Mouse (Mus musculus) midbrain, embryonic 15.5 days (tissue): Measurements from ENCODE around the gene Gpm6a. TPM values are rescaled to one million over a fixed set of nuclear protein-coding genes. Genes with fewer than 3 reads are reported as not detected.

Experiments used
- ATAC-seq: fragments of 200-750 bp; cut with Nextera tagmentation; replicated peaks from 2 replicates; pipeline ENCODE4 v1.8.0; 2017; ENCODE audit warnings: moderate TSS enrichment
- H3K27ac ChIP-seq: fragments of 300-500 bp; sonication (generic); 2 replicates; pipeline ENCODE4 v1.5.1; 2015; ENCODE audit warnings: mild to moderate bottlenecking, inconsistent platforms
- H3K27me3 ChIP-seq: fragments of 300-500 bp; sonication (generic); replicated peaks from 2 replicates; pipeline ENCODE4 v1.6.1; 2015; ENCODE audit warnings: inconsistent platforms
- H3K36me3 ChIP-seq: fragments of 300-500 bp; sonication (generic); replicated peaks from 2 replicates; pipeline ENCODE4 v1.6.1; 2015; ENCODE audit warnings: inconsistent platforms
- H3K4me1 ChIP-seq: fragments of 300-500 bp; sonication (generic); 2 replicates; pipeline ENCODE4 v1.6.1; 2015; ENCODE audit warnings: inconsistent platforms
- H3K4me2 ChIP-seq: fragments of 300-500 bp; sonication (generic); 2 replicates; pipeline ENCODE4 v1.6.1; 2015; ENCODE audit warnings: inconsistent platforms, mild to moderate bottlenecking, moderate library complexity
- H3K4me3 ChIP-seq: fragments of 300-500 bp; sonication (generic); 2 replicates; pipeline ENCODE4 v1.5.1; 2015; ENCODE audit warnings: mild to moderate bottlenecking, inconsistent platforms
- H3K9ac ChIP-seq: fragments of 300-500 bp; sonication (generic); 2 replicates; pipeline ENCODE4 v1.6.1; 2015; ENCODE audit warnings: mild to moderate bottlenecking, inconsistent platforms
- H3K9me3 ChIP-seq: fragments of 300-500 bp; sonication (generic); 2 replicates; pipeline ENCODE4 v1.6.1; 2016; ENCODE audit warnings: inconsistent platforms
- WGBS: fragments of 180-500 bp; shearing (Covaris S2); methylation state at CpG from one replicate; pipeline ENCODE4 v1.1.7; 2015; ENCODE audit warnings: mixed read lengths; 5-methylcytosine and 5-hydroxymethylcytosine counted together
- polyA plus RNA-seq: library from polyadenylated mRNA; unstranded; fragments of >200 nt; fragmentation: Nextera tagmentation; extraction: Ambion mirVana; gene quantifications from 2 replicates; pipeline ENCODE4 v1.2.1, GENCODE M21; 2015

The Gpm6a gene
- polyA plus RNA-seq: 524 and 566 TPM in 2 replicates

- no peaks in the 10 kb centered on the region for H3K27me3 ChIP-seq
- peak; percentile 93 for ATAC-seq
- peaks cover 14% of the 10 kb centered on the region for H3K4me1 ChIP-seq
- H3K36me3 ChIP-seq: no peaks in the 10 kb centered on the region
- H3K4me2 ChIP-seq: peak within 1 kb of the TSS; percentile 56
- 3% methylated on average over 13 of the region's 13 CpGs for WGBS
- peak within 1 kb of the TSS; percentile 86 for H3K9ac ChIP-seq
- no peaks in the 10 kb centered on the region for H3K9me3 ChIP-seq
- H3K27ac ChIP-seq: peak within 1 kb of the TSS; percentile 98
- peak within 1 kb of the TSS; percentile 72 for H3K4me3 ChIP-seq
These were observed at the start of gene Gpm6a for GRCm38 (mm10) chr8:54954741-54955455. Gene Gpm6a, plus strand, starts transcription at chr8:54954843.

DNA sequence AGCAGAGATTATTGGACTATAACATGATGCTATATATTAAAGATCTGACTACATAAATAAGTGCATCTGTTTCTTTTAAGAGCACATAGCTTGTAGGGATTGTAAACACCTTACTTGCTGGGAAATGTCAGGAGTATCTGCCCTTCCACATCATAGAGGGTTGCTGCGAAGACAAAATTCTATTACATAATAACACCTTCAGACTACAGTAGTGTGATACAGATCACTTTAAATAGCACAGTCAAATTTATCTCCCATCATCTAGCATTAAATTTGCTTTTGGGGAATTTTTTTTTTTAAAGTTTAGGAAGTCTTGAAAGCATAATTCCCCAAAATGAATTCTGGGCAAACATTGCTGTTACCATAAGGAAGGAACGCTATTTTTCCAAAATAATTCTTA is 41.8 kb upstream of the Gpm6a start:
- 95% methylated on average over 2 of the region's 2 CpGs for WGBS
- Histone ChIP-seq H3K27me3 (no peaks in the 10 kb centered on the region), H3K4me1 (no peaks in the 10 kb centered on the region), H3K4me3 (no peak overlapping the region), H3K36me3 (no peaks in the 10 kb centered on the region), H3K4me2 (no peak overlapping the region), H3K9me3 (no peaks in the 10 kb centered on the region), H3K27ac (no peak overlapping the region), H3K9ac (no peak overlapping the region)
- ATAC-seq: no peak

- ATAC-seq: no peak
- WGBS: 67% methylated on average over 8 of the region's 9 CpGs
These were observed 36.9 kb upstream of the Gpm6a start for GRCm38 (mm10) chr8:54917710-54918109.

GRCm38 (mm10) chr8:54922160-54922855 is 32.3 kb upstream of the Gpm6a start:
- H3K9ac ChIP-seq: no peak overlapping the region
- H3K36me3 ChIP-seq: no peaks in the 10 kb centered on the region
- peak overlapping the region; percentile 31 for H3K27ac ChIP-seq
- no peaks in the 10 kb centered on the region for H3K27me3 ChIP-seq
- H3K9me3 ChIP-seq: no peaks in the 10 kb centered on the region
- 18% methylated on average over 2 of the region's 2 CpGs for WGBS
- H3K4me1 ChIP-seq: peaks cover 7% of the 10 kb centered on the region; the same call in 1 of the 2 replicates
- H3K4me3 ChIP-seq: no peak overlapping the region
- peak; percentile 54; the same call in 1 of the 2 replicates for ATAC-seq
- H3K4me2 ChIP-seq: no peak overlapping the region

More at GRCm38 (mm10) chr8:54917710-54918109, 36.9 kb upstream of the Gpm6a start:
- H3K9me3 ChIP-seq: no peaks in the 10 kb centered on the region
- no peaks in the 10 kb centered on the region for H3K27me3 ChIP-seq
- H3K36me3 ChIP-seq: no peaks in the 10 kb centered on the region
- no peak overlapping the region for H3K4me3 ChIP-seq
- no peak overlapping the region for H3K4me2 ChIP-seq
- no peak overlapping the region for H3K9ac ChIP-seq
- no peak overlapping the region for H3K27ac ChIP-seq
- H3K4me1 ChIP-seq: peaks cover 7% of the 10 kb centered on the region; the same call in 1 of the 2 replicates

DNA sequence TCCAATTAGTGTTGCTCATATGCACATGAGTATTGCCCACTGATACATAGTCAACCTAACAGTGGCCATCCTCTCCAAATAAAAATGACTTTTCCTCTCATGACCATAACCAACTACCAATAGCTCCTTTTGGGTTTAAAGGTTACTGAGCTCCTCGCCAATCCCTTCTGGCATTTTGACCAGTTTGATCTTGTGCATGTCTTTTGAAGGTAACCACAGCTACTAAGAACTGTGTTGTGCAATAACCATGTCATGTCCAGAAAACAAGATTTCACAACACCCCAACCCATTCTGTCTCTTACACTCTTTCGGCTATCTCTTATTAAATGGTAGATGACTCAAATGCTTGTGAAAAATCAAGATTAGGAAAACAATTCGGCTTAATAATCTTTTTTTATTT is 29.7 kb upstream of the Gpm6a start:
- ATAC-seq: no peak
- H3K4me1 ChIP-seq: peaks cover 7% of the 10 kb centered on the region; the same call in 1 of the 2 replicates
- no peak overlapping the region for H3K9ac ChIP-seq
- no peak overlapping the region for H3K4me3 ChIP-seq
- H3K4me2 ChIP-seq: no peak overlapping the region
- H3K9me3 ChIP-seq: no peaks in the 10 kb centered on the region
- H3K27me3 ChIP-seq: no peaks in the 10 kb centered on the region
- no peaks in the 10 kb centered on the region for H3K36me3 ChIP-seq
- no peak overlapping the region for H3K27ac ChIP-seq
- WGBS: 87% methylated on average over 3 of the region's 3 CpGs

- H3K27me3 ChIP-seq: no peaks in the 10 kb centered on the region
- no peak overlapping the region for H3K9ac ChIP-seq
- no peak for ATAC-seq
- no peak overlapping the region for H3K4me3 ChIP-seq
- H3K9me3 ChIP-seq: no peaks in the 10 kb centered on the region
- no peak overlapping the region for H3K27ac ChIP-seq
- H3K36me3 ChIP-seq: no peaks in the 10 kb centered on the region
- H3K4me2 ChIP-seq: no peak overlapping the region
- WGBS: 70% methylated on average over 2 of the region's 2 CpGs
- no peaks in the 10 kb centered on the region for H3K4me1 ChIP-seq
These were observed 22.3 kb upstream of the Gpm6a start for GRCm38 (mm10) chr8:54932306-54932705.

- ATAC-seq: no peak
- Histone ChIP-seq H3K27ac (peak overlapping the region; percentile 98), H3K4me3 (peak overlapping the region; percentile 72), H3K4me2 (peak overlapping the region; percentile 56), H3K9me3 (no peaks in the 10 kb centered on the region), H3K4me1 (0 out of 2 replicates have a peak, but pooled peaks cover 3% of the 10 kb centered on the region), H3K9ac (peak overlapping the region; percentile 25; the same call in 1 of the 2 replicates), H3K27me3 (no peaks in the 10 kb centered on the region), H3K36me3 (no peaks in the 10 kb centered on the region)
- 41% methylated on average over 2 of the region's 2 CpGs for WGBS
These were observed 1.3 kb upstream of the Gpm6a start for GRCm38 (mm10) chr8:54953351-54953750.

DNA sequence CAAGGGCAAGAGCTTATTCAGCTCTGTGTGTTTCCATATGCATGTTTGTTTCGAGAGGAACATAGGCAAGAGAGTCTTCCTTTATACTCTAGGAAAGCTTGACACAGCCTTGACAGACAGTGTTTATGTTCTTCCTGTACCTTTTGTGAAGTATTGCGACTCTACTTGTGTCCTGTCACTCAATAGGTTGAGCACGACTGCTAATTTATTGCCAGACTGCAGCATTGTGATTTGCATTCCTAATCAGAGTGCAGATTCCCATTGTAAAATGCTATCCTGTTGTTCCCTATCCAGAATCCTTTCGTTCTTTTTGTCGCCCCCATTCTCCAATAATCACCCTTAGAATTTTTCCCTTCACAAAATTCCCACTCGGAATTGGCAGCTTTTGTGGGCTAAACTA is 613 bp upstream of the Gpm6a start:
- Histone ChIP-seq H3K9me3 (no peaks in the 10 kb centered on the region), H3K9ac (peak overlapping the region; percentile 86), H3K4me1 (peaks cover 7% of the 10 kb centered on the region), H3K27me3 (no peaks in the 10 kb centered on the region), H3K36me3 (no peaks in the 10 kb centered on the region), H3K4me2 (peak overlapping the region; percentile 56), H3K27ac (peak overlapping the region; percentile 98), H3K4me3 (peak overlapping the region; percentile 72)
- WGBS: 14% methylated on average over 6 of the region's 6 CpGs
- ATAC-seq: peak; percentile 57

GRCm38 (mm10) chr8:54955456-54955800 is 785 bp downstream of the Gpm6a start:
- 27% methylated on average over 3 of the region's 3 CpGs for WGBS
- H3K9ac ChIP-seq: peak overlapping the region; percentile 86

DNA sequence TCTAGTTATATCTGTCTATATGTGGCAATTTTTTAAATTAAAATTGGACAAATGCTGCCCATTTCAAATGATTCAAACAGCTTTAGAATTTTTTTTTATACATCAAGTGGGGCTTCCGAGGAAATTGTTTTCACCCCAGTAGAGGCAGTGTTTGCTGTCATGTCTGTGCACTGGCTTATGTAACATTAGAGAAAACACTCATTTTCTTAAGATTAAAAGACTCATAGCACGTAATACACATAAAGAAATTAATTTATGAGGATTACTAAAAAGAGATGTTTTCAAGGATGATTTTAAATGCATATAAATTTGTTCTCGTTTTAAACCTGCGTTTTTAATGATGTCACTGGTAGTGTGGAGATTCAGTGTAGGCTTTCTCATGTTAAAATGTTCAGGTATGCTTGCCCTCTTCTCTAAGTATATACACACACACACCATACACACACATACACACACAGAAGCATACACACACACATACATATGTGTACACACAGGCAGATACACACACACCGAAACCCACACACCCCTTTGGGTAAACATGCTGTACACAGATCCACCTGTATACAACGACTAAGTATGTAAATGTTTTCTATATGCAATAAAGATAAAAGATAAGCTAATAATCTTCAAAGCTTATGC is 1.4 kb downstream of the Gpm6a start:
- 42% methylated on average over 6 of the region's 6 CpGs for WGBS
- Histone ChIP-seq H3K4me1 (peaks cover 16% of the 10 kb centered on the region), H3K36me3 (no peaks in the 10 kb centered on the region), H3K4me2 (peak overlapping the region; percentile 39), H3K27ac (peak overlapping the region; percentile 78), H3K27me3 (no peaks in the 10 kb centered on the region), H3K9ac (peak overlapping the region; percentile 61), H3K9me3 (no peaks in the 10 kb centered on the region), H3K4me3 (peak overlapping the region; percentile 72)
- ATAC-seq: peak; percentile 51

More at GRCm38 (mm10) chr8:54955456-54955800, 785 bp downstream of the Gpm6a start:
- H3K27ac ChIP-seq: peak overlapping the region; percentile 98
- H3K4me1 ChIP-seq: peaks cover 16% of the 10 kb centered on the region
- ATAC-seq: no peak
- H3K9me3 ChIP-seq: no peaks in the 10 kb centered on the region
- peak overlapping the region; percentile 56 for H3K4me2 ChIP-seq
- H3K4me3 ChIP-seq: peak overlapping the region; percentile 72
- H3K27me3 ChIP-seq: no peaks in the 10 kb centered on the region
- no peaks in the 10 kb centered on the region for H3K36me3 ChIP-seq

- peak overlapping the region; percentile 46 for H3K4me3 ChIP-seq
- H3K9me3 ChIP-seq: no peaks in the 10 kb centered on the region
- 0 out of 2 replicates have a peak, but pooled peaks have one; percentile 12 for ATAC-seq
- peak overlapping the region; percentile 63; the same call in 1 of the 2 replicates for H3K27ac ChIP-seq
- H3K4me1 ChIP-seq: peaks cover 16% of the 10 kb centered on the region
- whole genome bisulfite sequencing: 31% methylated on average over 3 of the region's 3 CpGs
- H3K27me3 ChIP-seq: no peaks in the 10 kb centered on the region
- peak overlapping the region; percentile 58 for H3K9ac ChIP-seq
- no peaks in the 10 kb centered on the region for H3K36me3 ChIP-seq
- H3K4me2 ChIP-seq: peak overlapping the region; percentile 55
These were observed 2.1 kb downstream of the Gpm6a start for GRCm38 (mm10) chr8:54956787-54957186.

GRCm38 (mm10) chr8:54957506-54957905 is 2.9 kb downstream of the Gpm6a start:
- H3K9me3 ChIP-seq: no peaks in the 10 kb centered on the region
- H3K9ac ChIP-seq: peak overlapping the region; percentile 58
- H3K36me3 ChIP-seq: no peaks in the 10 kb centered on the region
- 0 out of 2 replicates have a peak overlapping the region, but pooled peaks have one; percentile 63 for H3K27ac ChIP-seq
- no peak for ATAC-seq
- peaks cover 19% of the 10 kb centered on the region for H3K4me1 ChIP-seq
- H3K4me3 ChIP-seq: peak overlapping the region; percentile 46
- no peaks in the 10 kb centered on the region for H3K27me3 ChIP-seq
- H3K4me2 ChIP-seq: peak overlapping the region; percentile 55
- WGBS: 47% methylated on average over 3 of the region's 3 CpGs
